Mouse (Mus musculus) spleen, postnatal 4 days (tissue): Measurements from ENCODE around the gene Ccnb2.

Experiments
- DNase-seq, 2 experiments: peaks; one replicate each; pipeline ENCODE4 v3.0.0; 2022; ENCODE audit warnings: low spot score in 2 of 2

Ccnb2 gene

GRCm38 (mm10) chr9:70384494-70384893 lies 36.9 kb downstream of the Ccnb2 start:
- no peak for DNase-seq

- no peak for DNase-seq
Observed at GRCm38 (mm10) chr9:70383750-70384149, 37.6 kb downstream of the Ccnb2 start.

- no peak for DNase-seq
Observed at GRCm38 (mm10) chr9:70382091-70382490, 39.3 kb downstream of the Ccnb2 start.

- DNase-seq = no peak
Observed at GRCm38 (mm10) chr9:70379502-70380467, 41.6 kb downstream of the Ccnb2 start.

- no peak for DNase-seq
Observed at GRCm38 (mm10) chr9:70371638-70372037, 49.7 kb downstream of the Ccnb2 start.

- no peak for DNase-seq
Observed at GRCm38 (mm10) chr9:70366898-70367297, 54.4 kb downstream of the Ccnb2 start.

GRCm38 (mm10) chr9:70365915-70366314 lies 55.4 kb downstream of the Ccnb2 start:
- DNase-seq = no peak

GRCm38 (mm10) chr9:70364741-70365140 lies 56.6 kb downstream of the Ccnb2 start:
- no peak for DNase-seq

GRCm38 (mm10) chr9:70359402-70360131 lies 61.8 kb downstream of the Ccnb2 start:
- DNase-seq = no peak
